Mouse (Mus musculus) erythroblast, embryonic 14.5 days (primary cell): ENCODE results near the gene Ubox5.

Experiments
- GATA1 ChIP-seq: IDR thresholded peaks from 2 replicates; pipeline ENCODE4 v1.6.1; 2012; ENCODE audit warnings: low read length, inconsistent platforms, mixed read lengths
- TAL1 ChIP-seq: IDR thresholded peaks from 3 replicates; pipeline ENCODE4 v1.6.1; 2012; ENCODE audit warnings: low read length, inconsistent platforms, mixed read lengths

DNA sequence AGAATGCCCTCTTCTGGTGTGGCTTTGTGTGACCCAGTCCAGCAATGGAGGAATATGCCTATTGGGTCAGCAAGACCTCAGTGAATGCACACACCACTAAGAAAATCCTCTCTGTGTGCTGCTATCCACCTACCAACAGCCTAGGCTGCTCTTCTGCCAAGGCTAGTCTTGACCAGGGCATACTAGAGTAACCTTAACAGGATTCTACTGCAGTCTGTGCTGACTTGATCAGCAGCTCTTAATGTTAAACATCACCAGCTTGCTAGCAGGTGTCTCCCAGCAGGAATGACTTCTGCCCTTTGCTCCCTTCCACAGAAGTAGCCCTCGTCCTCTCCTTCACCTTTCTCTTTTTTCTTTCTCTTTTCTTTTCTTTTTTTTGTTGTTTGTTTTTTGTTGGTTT is 73.5 kb downstream of the Ubox5 start:
- TF ChIP-seq GATA1 (no peak), TAL1 (no peak)
